Mouse (Mus musculus) liver, embryonic 14.5 days (tissue): ENCODE measurements around the gene Psma3.
A peak's percentile ranks its signal among the peaks of the same experiment; 100 is the strongest.

ENCODE experiments used
- CTCF ChIP-seq: IDR thresholded peaks from 2 replicates; pipeline ENCODE4 v1.5.1; 2016; ENCODE audit warnings: antibody characterized with exemption, low read depth, control low read depth
- EP300 ChIP-seq: IDR thresholded peaks from 2 replicates; pipeline ENCODE4 v1.6.1; 2016; ENCODE audit warnings: antibody characterized with exemption, low read depth

DNA sequence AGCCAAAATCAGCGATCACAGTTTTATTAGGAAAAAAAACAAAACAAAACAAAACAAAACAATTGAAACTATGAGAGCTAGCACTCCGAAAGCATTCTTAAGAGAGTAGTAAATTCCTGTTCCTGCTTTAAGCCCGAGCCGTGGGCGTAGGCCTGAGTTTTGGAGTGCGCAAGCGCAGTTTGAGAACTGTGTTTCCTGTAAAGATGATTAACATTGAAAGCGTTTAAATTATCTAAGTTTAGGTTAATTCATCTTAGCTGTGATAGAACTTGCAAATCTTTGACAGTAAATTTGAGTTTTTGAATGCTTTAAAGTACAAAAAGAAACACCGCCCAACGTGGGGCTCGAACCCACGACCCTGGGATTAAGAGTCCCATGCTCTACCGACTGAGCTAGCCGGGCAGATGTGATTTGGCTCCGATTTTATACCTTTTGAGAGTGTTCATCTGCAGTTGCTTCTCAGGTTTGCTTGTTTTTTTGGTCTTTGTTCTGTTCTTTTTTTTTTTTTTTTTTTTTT, 5.6 kb upstream of the Psma3 start:
- no peak for TF ChIP-seq CTCF
- peak; percentile 49; the same call in 1 of the 2 replicates for TF ChIP-seq EP300
